8 mouse cellular contexts compared by ENCODE assay signal in the genomic region with DNA sequence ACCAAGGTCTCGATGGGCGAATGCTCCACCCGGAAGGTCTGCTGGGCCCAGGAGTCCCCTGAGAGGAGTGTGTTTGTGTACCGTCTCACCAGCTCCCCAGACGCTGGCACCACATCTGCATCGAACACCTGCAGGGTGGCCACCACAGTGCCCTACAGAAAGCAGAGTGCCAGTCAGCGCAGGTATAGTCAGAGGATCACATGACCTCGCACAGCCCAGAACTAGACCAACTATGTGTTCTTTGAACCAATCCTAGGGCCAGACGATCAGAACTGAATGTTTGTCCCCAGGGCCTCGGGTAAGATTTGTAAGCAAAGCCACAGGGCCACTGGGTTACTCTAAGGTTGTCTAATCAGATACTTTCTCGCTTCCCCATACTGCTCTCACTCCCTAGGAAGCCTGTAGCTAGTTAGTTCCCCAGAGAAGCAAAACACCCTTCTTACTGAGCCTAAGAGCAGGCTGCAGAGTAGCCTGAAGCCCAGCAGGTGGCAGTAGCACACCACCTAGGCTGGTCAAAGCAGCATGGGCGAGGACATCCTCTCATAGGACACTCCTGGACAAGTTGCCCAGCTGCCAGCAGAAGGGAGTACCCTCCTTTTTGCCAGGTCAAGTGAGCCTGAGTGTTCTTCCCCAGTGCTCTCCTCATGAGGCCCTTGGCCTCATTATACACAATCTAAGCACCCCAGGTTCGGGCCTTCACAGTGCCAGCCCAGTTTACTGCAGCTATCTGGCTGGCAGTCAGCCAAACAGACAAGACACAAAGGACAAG. TPM values are rescaled to one million over a fixed set of nuclear protein-coding genes. Genes with fewer than 3 reads are reported as not detected.
A peak's percentile ranks its signal among the peaks of the same experiment; 100 is the strongest.
DNase-seq lines count a peak whose midpoint lies in the region; ATAC-seq and TF ChIP-seq lines count a peak whose summit lies in the region.

No protein-coding gene starts in this region.

- H3K27ac ChIP-seq in hindbrain, embryonic 13.5 days = no peak overlapping the region
- H3K27ac ChIP-seq in lung, postnatal 0 days (ENCODE audit: low read length) = no peak overlapping the region

- no peak overlapping the region for H3K4me2 ChIP-seq in hindbrain, embryonic 13.5 days
- H3K4me2 ChIP-seq in lung, postnatal 0 days (replicated peaks; ENCODE audit: low read depth, low read length) = no peak overlapping the region

- H3K27me3 ChIP-seq in hindbrain, embryonic 13.5 days = no peaks in the 10 kb centered on the region
- H3K27me3 ChIP-seq in lung, postnatal 0 days (replicated peaks; ENCODE audit: insufficient read depth, low read length) = no peaks in the 10 kb centered on the region

- 68% methylated on average over 13 of the region's 13 CpGs for WGBS in hindbrain, embryonic 13.5 days
- WGBS in lung, postnatal 0 days = 55% methylated on average over 13 of the region's 13 CpGs

- peaks cover 7% of the 10 kb centered on the region; the same call in 1 of the 2 replicates for H3K4me1 ChIP-seq in hindbrain, embryonic 13.5 days (replicated peaks)
- H3K4me1 ChIP-seq in lung, postnatal 0 days (ENCODE audit: insufficient read depth, low read depth, low read length) = no peaks in the 10 kb centered on the region

- no peak overlapping the region for H3K9ac ChIP-seq in hindbrain, embryonic 13.5 days
- no peak overlapping the region for H3K9ac ChIP-seq in lung, postnatal 0 days (replicated peaks; ENCODE audit: low read depth)

- H3K4me3 ChIP-seq in hindbrain, embryonic 13.5 days = no peak overlapping the region
- no peak overlapping the region for H3K4me3 ChIP-seq in lung, postnatal 0 days (ENCODE audit: low read depth, low read length)

- no peak for TF ChIP-seq EP300 in lung, postnatal 0 days (IDR thresholded peaks at IDR 0.05)

- H3K9me3 ChIP-seq in hindbrain, embryonic 13.5 days = no peaks in the 10 kb centered on the region
- no peaks in the 10 kb centered on the region for H3K9me3 ChIP-seq in lung, postnatal 0 days (ENCODE audit: low read length)

- peak; percentile 99 for TF ChIP-seq CTCF in lung, postnatal 0 days (IDR thresholded peaks at IDR 0.05)

- no peaks in the 10 kb centered on the region for H3K36me3 ChIP-seq in hindbrain, embryonic 13.5 days
- H3K36me3 ChIP-seq in lung, postnatal 0 days (ENCODE audit: insufficient read depth, low read length) = no peaks in the 10 kb centered on the region

- peak; percentile 84 for ATAC-seq in hindbrain, embryonic 13.5 days (ENCODE audit: low FRiP score)
- ATAC-seq in lung, postnatal 0 days = peak; percentile 92

- peak; percentile 73 for DNase-seq in R1 (ENCODE audit: low read depth, low spot score)
- DNase-seq in cerebellum, postnatal 10 days = peak; percentile 85 to 87
- DNase-seq in frontal cortex, postnatal 14 days (ENCODE audit: low spot score in 2 of 2) = peak; percentile 28 to 61
- DNase-seq in layer of hippocampus, postnatal 10 days (ENCODE audit: low spot score in 2 of 2) = peak; percentile 77 to 82
- DNase-seq in lung, postnatal 0 days (ENCODE audit: low spot score) = peak; percentile 93
- DNase-seq in ovary, postnatal 36 days (ENCODE audit: low spot score) = peak; percentile 70
- peak; percentile 53 for DNase-seq in thymus, postnatal 25 days

RNA-seq across cellular contexts. Expression of a gene that starts 18.0 kb away (rescaled TPM):
- polyA plus RNA-seq in hindbrain, embryonic 13.5 days (2015; fragmentation: Nextera tagmentation; extraction: Ambion mirVana) = 8.7 and 9.1 TPM in 2 replicates
- 1 to 10 TPM; 6.4 to 6.8 TPM for total RNA-seq in layer of hippocampus, postnatal 10 days (2021)
- 0.98 and 1.3 TPM in 2 replicates for polyA plus RNA-seq in lung, postnatal 0 days (2015; fragmentation: Nextera tagmentation; extraction: Ambion mirVana)

RNA-seq across cellular contexts. Expression of a gene that starts 40.6 kb away (rescaled TPM):
- polyA plus RNA-seq in hindbrain, embryonic 13.5 days (2015; fragmentation: Nextera tagmentation; extraction: Ambion mirVana) = 9.2 and 9.5 TPM in 2 replicates
- 10 to 100 TPM; 12.2 to 12.3 TPM for total RNA-seq in layer of hippocampus, postnatal 10 days (2021)
- polyA plus RNA-seq in lung, postnatal 0 days (2015; fragmentation: Nextera tagmentation; extraction: Ambion mirVana) = 35.2 and 36.6 TPM in 2 replicates
